Mouse (Mus musculus) neural tube, embryonic 12.5 days (tissue): ENCODE results near the gene Itga7. TPM values are rescaled to one million over a fixed set of nuclear protein-coding genes. Genes with fewer than 3 reads are reported as not detected.

Source experiments
- ATAC-seq: fragments of 200-750 bp; cut with Nextera tagmentation; 2 replicates; pipeline ENCODE4 v1.8.0; 2017; ENCODE audit warnings: low read depth, mild to moderate bottlenecking, moderate TSS enrichment, moderate library complexity; ENCODE audit not compliant: low FRiP score
- H3K27ac ChIP-seq: fragments of 300-500 bp; sonication (generic); 2 replicates; pipeline ENCODE4 v1.5.1; 2016
- H3K27me3 ChIP-seq: fragments of 300-500 bp; sonication (generic); replicated peaks from 2 replicates; pipeline ENCODE4 v1.6.1; 2016; ENCODE audit warnings: mild to moderate bottlenecking
- H3K36me3 ChIP-seq: fragments of 300-500 bp; sonication (generic); 2 replicates; pipeline ENCODE4 v1.6.1; 2016; ENCODE audit warnings: mild to moderate bottlenecking
- H3K4me1 ChIP-seq: fragments of 300-500 bp; sonication (generic); 2 replicates; pipeline ENCODE4 v1.6.1; 2016
- H3K4me2 ChIP-seq: fragments of 300-500 bp; sonication (generic); replicated peaks from 2 replicates; pipeline ENCODE4 v1.6.1; 2016; ENCODE audit warnings: mild to moderate bottlenecking
- H3K4me3 ChIP-seq: fragments of 300-500 bp; sonication (generic); 2 replicates; pipeline ENCODE4 v1.5.1; 2016
- H3K9ac ChIP-seq: fragments of 300-500 bp; sonication (generic); 2 replicates; pipeline ENCODE4 v1.6.1; 2016; ENCODE audit warnings: mild to moderate bottlenecking
- H3K9me3 ChIP-seq: fragments of 300-500 bp; sonication (generic); 2 replicates; pipeline ENCODE4 v1.6.1; 2016; ENCODE audit warnings: mild to moderate bottlenecking
- WGBS: fragments of 180-500 bp; shearing (Covaris S2); methylation state at CpG from one replicate; pipeline ENCODE4 v1.1.7; 2016; 5-methylcytosine and 5-hydroxymethylcytosine counted together
- polyA plus RNA-seq: library from polyadenylated mRNA; unstranded; fragments of >200 nt; fragmentation: Nextera tagmentation; extraction: Ambion mirVana; gene quantifications from 2 replicates; pipeline ENCODE4 v1.2.1, GENCODE M21; 2016

Gene Itga7
- polyA plus RNA-seq, 1 experiment from 2014 or later: 8.3 TPM

- H3K9me3 ChIP-seq: no peaks in the 10 kb centered on the region
- H3K4me2 ChIP-seq: no peak overlapping the region
- no peak for ATAC-seq
- H3K27me3 ChIP-seq: peaks cover 18% of the 10 kb centered on the region
- no peak overlapping the region for H3K4me3 ChIP-seq
- H3K9ac ChIP-seq: no peak overlapping the region
- H3K36me3 ChIP-seq: no peaks in the 10 kb centered on the region
- H3K27ac ChIP-seq: no peak overlapping the region
- 82% methylated on average over 6 of the region's 6 CpGs for WGBS
- peaks cover 8% of the 10 kb centered on the region for H3K4me1 ChIP-seq
Measured at GRCm38 (mm10) chr10:128899759-128900490, 33.7 kb upstream of the Itga7 start.

- Histone ChIP-seq H3K4me2 (no peak within 1 kb of the TSS), H3K27ac (no peak within 1 kb of the TSS), H3K4me1 (peaks cover 7% of the 10 kb centered on the region), H3K9me3 (no peaks in the 10 kb centered on the region), H3K4me3 (no peak within 1 kb of the TSS), H3K27me3 (peaks cover 18% of the 10 kb centered on the region), H3K9ac (no peak within 1 kb of the TSS), H3K36me3 (no peaks in the 10 kb centered on the region)
- WGBS: 84% methylated on average over 3 of the region's 3 CpGs
- no peak for ATAC-seq
Measured at GRCm38 (mm10) chr10:128900698-128901097, 32.9 kb upstream of the Itga7 start, which contains the start of gene Cd63. Cd63 (plus strand) TSS chr10:128900989.

- 78% methylated on average over 1 of the region's 1 CpGs for WGBS
Measured at GRCm38 (mm10) chr10:128901409-128901808, 32.2 kb upstream of the Itga7 start.

GRCm38 (mm10) chr10:128902409-128902988, 31.1 kb upstream of the Itga7 start:
- Histone ChIP-seq H3K9me3 (no peaks in the 10 kb centered on the region), H3K27ac (no peak overlapping the region), H3K4me2 (no peak overlapping the region), H3K27me3 (0 out of 2 replicates have a peak, but pooled peaks cover 3% of the 10 kb centered on the region), H3K4me3 (no peak overlapping the region), H3K4me1 (no peaks in the 10 kb centered on the region), H3K9ac (no peak overlapping the region), H3K36me3 (no peaks in the 10 kb centered on the region)
- WGBS: 77% methylated on average over 3 of the region's 3 CpGs
- no peak for ATAC-seq

More at GRCm38 (mm10) chr10:128901409-128901808, 32.2 kb upstream of the Itga7 start:
- Histone ChIP-seq H3K4me1 (peaks cover under 1% of the 10 kb centered on the region; the same call in 1 of the 2 replicates), H3K9ac (no peak overlapping the region), H3K4me3 (no peak overlapping the region), H3K4me2 (no peak overlapping the region), H3K27me3 (peaks cover 11% of the 10 kb centered on the region), H3K9me3 (no peaks in the 10 kb centered on the region), H3K36me3 (no peaks in the 10 kb centered on the region), H3K27ac (no peak overlapping the region)
- no peak for ATAC-seq

GRCm38 (mm10) chr10:128904812-128905211, 28.8 kb upstream of the Itga7 start:
- no peak for ATAC-seq
- Histone ChIP-seq H3K27me3 (no peaks in the 10 kb centered on the region), H3K4me3 (no peak overlapping the region), H3K9me3 (no peaks in the 10 kb centered on the region), H3K4me1 (peaks cover 7% of the 10 kb centered on the region; the same call in 1 of the 2 replicates), H3K36me3 (no peaks in the 10 kb centered on the region), H3K27ac (no peak overlapping the region), H3K9ac (no peak overlapping the region), H3K4me2 (no peak overlapping the region)
- WGBS: 73% methylated on average over 5 of the region's 5 CpGs

GRCm38 (mm10) chr10:128908778-128909448, 24.7 kb upstream of the Itga7 start:
- H3K27me3 ChIP-seq: no peaks in the 10 kb centered on the region
- H3K36me3 ChIP-seq: no peaks in the 10 kb centered on the region
- no peak for ATAC-seq
- no peak overlapping the region for H3K27ac ChIP-seq
- WGBS: 68% methylated on average over 13 of the region's 13 CpGs
- peaks cover 16% of the 10 kb centered on the region; the same call in 1 of the 2 replicates for H3K4me1 ChIP-seq
- H3K4me3 ChIP-seq: peak overlapping the region; percentile 74; the same call in 1 of the 2 replicates
- H3K4me2 ChIP-seq: peak overlapping the region; percentile 87
- H3K9ac ChIP-seq: no peak overlapping the region
- H3K9me3 ChIP-seq: no peaks in the 10 kb centered on the region

GRCm38 (mm10) chr10:128909567-128910028, 24.0 kb upstream of the Itga7 start:
- H3K9ac ChIP-seq: peak overlapping the region; percentile 86
- peaks cover 16% of the 10 kb centered on the region; the same call in 1 of the 2 replicates for H3K4me1 ChIP-seq
- WGBS: 1% methylated on average over 41 of the region's 41 CpGs
- no peak overlapping the region for H3K27ac ChIP-seq
- H3K27me3 ChIP-seq: no peaks in the 10 kb centered on the region
- no peaks in the 10 kb centered on the region for H3K9me3 ChIP-seq
- peak overlapping the region; percentile 87 for H3K4me2 ChIP-seq
- H3K4me3 ChIP-seq: peak overlapping the region; percentile 74
- ATAC-seq: peak; percentile 75
- no peaks in the 10 kb centered on the region for H3K36me3 ChIP-seq

- Histone ChIP-seq H3K36me3 (no peaks in the 10 kb centered on the region), H3K27ac (no peak overlapping the region)
- WGBS: 3% methylated on average over 65 of the region's 66 CpGs
Measured at GRCm38 (mm10) chr10:128910066-128910841, 23.4 kb upstream of the Itga7 start.

GRCm38 (mm10) chr10:128911430-128911829, 22.2 kb upstream of the Itga7 start:
- H3K36me3 ChIP-seq: no peaks in the 10 kb centered on the region
- H3K4me3 ChIP-seq: 0 out of 2 replicates have a peak overlapping the region, but pooled peaks have one; percentile 74
- H3K4me2 ChIP-seq: peak overlapping the region; percentile 87
- no peaks in the 10 kb centered on the region for H3K9me3 ChIP-seq
- no peak overlapping the region for H3K27ac ChIP-seq
- 92% methylated on average over 6 of the region's 6 CpGs for WGBS
- no peak for ATAC-seq
- no peak overlapping the region for H3K9ac ChIP-seq
- H3K4me1 ChIP-seq: peaks cover 16% of the 10 kb centered on the region; the same call in 1 of the 2 replicates
- no peaks in the 10 kb centered on the region for H3K27me3 ChIP-seq

More at GRCm38 (mm10) chr10:128910066-128910841, 23.4 kb upstream of the Itga7 start:
- peak; percentile 10 for ATAC-seq
- peak overlapping the region; percentile 86 for H3K9ac ChIP-seq
- H3K9me3 ChIP-seq: no peaks in the 10 kb centered on the region
- H3K27me3 ChIP-seq: no peaks in the 10 kb centered on the region
- H3K4me1 ChIP-seq: peaks cover 16% of the 10 kb centered on the region; the same call in 1 of the 2 replicates
- H3K4me2 ChIP-seq: peak overlapping the region; percentile 87
- H3K4me3 ChIP-seq: peak overlapping the region; percentile 74

- no peaks in the 10 kb centered on the region for H3K27me3 ChIP-seq
- no peak overlapping the region for H3K27ac ChIP-seq
- H3K4me3 ChIP-seq: no peak overlapping the region
- H3K9ac ChIP-seq: no peak overlapping the region
- H3K36me3 ChIP-seq: peaks cover under 1% of the 10 kb centered on the region; the same call in 1 of the 2 replicates
- no peaks in the 10 kb centered on the region for H3K9me3 ChIP-seq
- no peak overlapping the region for H3K4me2 ChIP-seq
- WGBS: 87% methylated on average over 4 of the region's 4 CpGs
- H3K4me1 ChIP-seq: peaks cover 16% of the 10 kb centered on the region; the same call in 1 of the 2 replicates
- ATAC-seq: no peak
Measured at GRCm38 (mm10) chr10:128912268-128912667, 21.4 kb upstream of the Itga7 start.

GRCm38 (mm10) chr10:128912791-128913190, 20.8 kb upstream of the Itga7 start:
- Histone ChIP-seq H3K4me1 (peaks cover 16% of the 10 kb centered on the region; the same call in 1 of the 2 replicates), H3K27ac (no peak overlapping the region), H3K4me3 (no peak overlapping the region), H3K4me2 (no peak overlapping the region), H3K9me3 (no peaks in the 10 kb centered on the region), H3K36me3 (peaks cover 6% of the 10 kb centered on the region), H3K9ac (no peak overlapping the region), H3K27me3 (no peaks in the 10 kb centered on the region)
- no peak for ATAC-seq
- WGBS: 89% methylated on average over 4 of the region's 4 CpGs
